Mouse (Mus musculus) heart, embryonic 10.5 days (tissue): ENCODE measurements at regions not wholly inside any gene's neighbourhood (a gene's known extent, or its start where the extent isn't known, plus 50 kb on each side); places are given as distances from the start of the nearest gene placed in this dataset.

ENCODE experiments used
- DNase-seq: peaks from one replicate; pipeline ENCODE4 v3.0.0-alpha.2; 2017; ENCODE audit warnings: low spot score
- H3K27ac ChIP-seq: fragments of 300-500 bp; sonication (generic); 2 replicates; pipeline ENCODE4 v1.5.1; 2016; ENCODE audit warnings: mild to moderate bottlenecking
- H3K27me3 ChIP-seq: fragments of 300-500 bp; sonication (generic); 2 replicates; pipeline ENCODE4 v1.6.1; 2016; ENCODE audit warnings: mild to moderate bottlenecking; ENCODE audit not compliant: poor library complexity, insufficient read depth, severe bottlenecking
- H3K36me3 ChIP-seq: fragments of 300-500 bp; sonication (generic); 2 replicates; pipeline ENCODE4 v1.6.1; 2016; ENCODE audit warnings: mild to moderate bottlenecking, moderate library complexity
- H3K4me1 ChIP-seq: fragments of 300-500 bp; sonication (generic); 2 replicates; pipeline ENCODE4 v1.6.1; 2016; ENCODE audit warnings: mild to moderate bottlenecking
- H3K4me3 ChIP-seq: fragments of 300-500 bp; sonication (generic); 2 replicates; pipeline ENCODE4 v1.5.1; 2016; ENCODE audit warnings: mild to moderate bottlenecking, moderate library complexity
- H3K9me3 ChIP-seq: fragments of 300-500 bp; sonication (generic); 2 replicates; pipeline ENCODE4 v1.6.1; 2016; ENCODE audit warnings: mild to moderate bottlenecking, moderate library complexity
- WGBS: fragments of 180-500 bp; shearing (Covaris S2); methylation state at CpG from one replicate; pipeline ENCODE4 v1.1.7; 2016; 5-methylcytosine and 5-hydroxymethylcytosine counted together

DNA sequence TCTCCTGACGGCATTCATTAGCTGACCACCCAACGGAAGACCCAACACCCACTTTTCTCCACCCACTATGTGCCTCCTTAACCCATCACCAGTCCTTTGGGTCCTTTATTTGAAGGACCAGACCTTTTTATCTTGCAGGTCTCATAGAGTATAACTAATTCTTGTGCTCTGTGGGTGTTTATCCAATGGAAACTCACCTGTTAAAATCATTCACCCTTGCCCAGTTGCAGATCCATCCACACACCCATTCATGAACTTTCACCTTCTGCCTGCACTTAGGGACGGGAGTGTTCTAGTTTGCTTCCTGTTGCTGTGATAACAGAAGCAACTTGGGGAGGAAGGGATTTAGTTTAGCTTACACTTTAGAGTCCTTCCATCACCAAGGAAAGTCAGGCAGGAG, 339.0 kb downstream of the Sorl1 start:
- no peaks in the 10 kb centered on the region for H3K36me3 ChIP-seq
- 0 out of 2 replicates have a peak, but pooled peaks cover 9% of the 10 kb centered on the region for H3K4me1 ChIP-seq
- H3K9me3 ChIP-seq: 0 out of 2 replicates have a peak, but pooled peaks cover 2% of the 10 kb centered on the region
- 50% methylated on average over 3 of the region's 3 CpGs for WGBS
- no peak overlapping the region for H3K4me3 ChIP-seq
- H3K27me3 ChIP-seq: no peaks in the 10 kb centered on the region
- DNase-seq: no peak
- H3K27ac ChIP-seq: no peak overlapping the region

DNA sequence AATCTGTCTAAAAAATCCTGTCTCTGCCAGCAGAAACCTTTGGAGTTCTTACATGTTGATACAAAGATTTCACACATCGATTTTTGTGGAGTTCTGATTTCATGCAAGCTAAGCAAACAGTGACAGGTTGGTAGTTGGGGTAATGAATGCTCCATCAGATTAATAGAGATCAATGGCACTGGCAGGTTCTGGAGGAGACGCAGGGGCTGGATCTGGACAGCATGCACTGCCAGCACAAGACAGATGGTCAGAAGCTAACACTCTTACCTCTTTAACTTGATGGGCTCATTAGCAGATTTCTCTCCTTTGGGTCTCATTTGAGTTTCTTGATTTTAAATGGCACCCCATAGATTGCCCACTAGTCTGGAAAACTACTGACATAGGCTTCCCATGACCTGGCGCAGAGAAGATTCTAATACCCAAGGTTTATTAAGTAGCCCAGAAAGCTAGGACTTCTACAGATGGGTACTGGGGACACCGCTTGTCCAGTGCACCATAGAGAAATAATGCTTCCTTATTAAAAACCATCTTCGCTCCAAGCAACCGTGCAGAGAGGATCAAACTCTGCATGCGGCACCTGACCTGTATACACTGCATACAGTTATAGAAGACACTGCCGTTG, 351.7 kb downstream of the Sorl1 start:
- WGBS: 88% methylated on average over 8 of the region's 8 CpGs
- no peaks in the 10 kb centered on the region for H3K27me3 ChIP-seq
- H3K9me3 ChIP-seq: no peaks in the 10 kb centered on the region
- no peak for DNase-seq
- no peak overlapping the region for H3K27ac ChIP-seq
- no peaks in the 10 kb centered on the region for H3K4me1 ChIP-seq
- H3K4me3 ChIP-seq: no peak overlapping the region
- H3K36me3 ChIP-seq: no peaks in the 10 kb centered on the region

DNA sequence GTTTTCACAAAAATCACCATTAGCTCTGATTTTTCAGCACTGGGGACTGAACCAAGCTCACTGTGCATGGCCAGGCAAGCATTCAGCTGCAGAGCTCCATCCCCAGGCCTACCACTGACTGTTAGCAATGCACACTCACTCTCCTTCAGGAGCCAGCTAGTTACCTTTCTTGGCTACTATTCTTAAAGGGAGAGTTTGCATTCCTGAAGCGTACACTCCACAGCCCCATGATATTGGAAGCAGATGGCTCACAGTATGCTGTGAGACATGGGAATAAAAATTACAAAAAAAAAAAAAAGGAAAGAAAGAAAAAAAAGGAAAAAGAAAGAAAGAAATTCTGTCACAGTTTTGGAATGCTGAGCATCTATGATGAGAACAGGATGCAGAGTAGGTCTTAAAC, 352.8 kb downstream of the Sorl1 start:
- Histone ChIP-seq H3K9me3 (no peaks in the 10 kb centered on the region), H3K4me3 (no peak overlapping the region), H3K36me3 (no peaks in the 10 kb centered on the region), H3K27me3 (no peaks in the 10 kb centered on the region), H3K4me1 (peaks cover 5% of the 10 kb centered on the region), H3K27ac (no peak overlapping the region)
- DNase-seq: no peak
- 83% methylated on average over 1 of the region's 1 CpGs for WGBS

DNA sequence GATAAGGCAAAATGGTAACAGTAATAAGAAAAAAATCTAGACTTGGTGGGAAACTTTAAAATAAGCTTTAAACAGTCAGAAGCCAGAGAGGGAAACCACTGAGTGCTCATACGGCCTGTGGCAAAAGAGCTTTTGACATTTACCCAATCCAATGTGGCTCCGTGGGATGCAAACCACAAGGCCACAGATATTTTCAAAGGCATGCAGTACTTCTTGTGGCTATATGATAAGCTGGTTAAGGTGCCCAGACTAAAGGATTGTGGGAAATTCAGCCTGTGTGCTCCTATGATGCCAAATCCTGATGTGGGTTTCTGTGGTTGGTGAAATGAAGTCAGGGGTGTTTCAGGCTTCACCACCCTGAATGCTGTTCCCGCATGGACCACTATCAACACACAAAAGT, 355.8 kb downstream of the Sorl1 start:
- no peak overlapping the region for H3K4me3 ChIP-seq
- no peaks in the 10 kb centered on the region for H3K36me3 ChIP-seq
- no peak overlapping the region for H3K27ac ChIP-seq
- WGBS: 86% methylated on average over 3 of the region's 3 CpGs
- DNase-seq: no peak
- H3K9me3 ChIP-seq: no peaks in the 10 kb centered on the region
- H3K4me1 ChIP-seq: peaks cover 9% of the 10 kb centered on the region
- no peaks in the 10 kb centered on the region for H3K27me3 ChIP-seq

DNA sequence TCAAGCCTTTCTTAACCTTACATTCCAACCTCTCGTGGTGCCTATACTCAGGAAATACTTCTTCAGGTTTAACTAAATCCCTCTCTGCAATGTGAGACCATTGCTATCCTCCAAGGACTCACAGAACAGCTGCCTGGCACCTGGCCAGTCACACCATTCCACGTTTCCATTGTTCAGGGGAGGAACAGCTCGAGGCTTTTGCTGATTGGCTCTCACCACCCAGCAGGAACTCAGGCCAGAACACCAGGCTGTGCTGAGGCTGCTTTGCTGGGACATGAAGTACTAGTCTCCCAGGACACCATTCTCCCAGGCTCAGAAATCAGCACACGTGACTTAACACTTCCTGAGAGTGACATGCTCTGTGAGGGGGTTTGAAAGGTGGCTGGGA, 357.6 kb downstream of the Sorl1 start:
- H3K27ac ChIP-seq: 0 out of 2 replicates have a peak overlapping the region, but pooled peaks have one; percentile 53
- peak; percentile 80 for DNase-seq
- H3K36me3 ChIP-seq: no peaks in the 10 kb centered on the region
- H3K4me3 ChIP-seq: no peak overlapping the region
- H3K9me3 ChIP-seq: no peaks in the 10 kb centered on the region
- H3K27me3 ChIP-seq: no peaks in the 10 kb centered on the region
- WGBS: 15% methylated on average over 4 of the region's 4 CpGs
- H3K4me1 ChIP-seq: peaks cover 9% of the 10 kb centered on the region

DNA sequence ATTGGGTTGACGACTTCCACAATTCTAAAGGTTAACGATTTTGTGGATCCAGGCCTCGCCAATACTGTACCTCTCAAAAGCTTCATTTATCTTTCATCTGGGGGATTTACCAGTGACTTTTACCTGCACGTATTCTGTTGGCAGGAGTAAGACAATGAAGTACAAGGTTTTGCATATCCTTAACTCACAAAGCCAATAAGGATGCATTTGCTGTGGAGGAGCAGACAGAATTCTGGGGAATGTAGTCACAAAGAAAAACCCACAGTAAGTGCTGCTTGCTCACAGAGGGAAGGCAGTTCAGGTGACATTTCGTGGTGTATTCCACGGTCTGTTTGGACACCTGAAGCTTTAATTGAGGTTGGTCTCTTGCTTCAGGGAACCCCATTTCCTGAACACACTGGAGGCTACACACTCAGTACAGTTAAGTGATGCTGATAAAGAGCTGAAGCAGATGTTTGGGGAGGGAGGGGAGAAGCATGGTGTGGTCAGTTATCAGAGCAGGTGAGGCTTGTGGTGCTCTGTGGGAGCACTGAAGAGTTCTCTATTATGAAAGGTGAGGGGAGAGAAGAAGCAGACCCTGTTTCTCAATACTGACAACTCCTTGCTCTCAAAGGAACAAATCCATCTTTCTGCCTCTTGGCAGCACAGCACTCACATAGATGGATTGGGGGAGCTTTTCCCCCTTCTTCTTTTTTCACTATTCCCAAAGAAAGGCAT, 358.1 kb downstream of the Sorl1 start:
- no peaks in the 10 kb centered on the region for H3K9me3 ChIP-seq
- DNase-seq: no peak
- H3K4me1 ChIP-seq: peaks cover 9% of the 10 kb centered on the region

DNA sequence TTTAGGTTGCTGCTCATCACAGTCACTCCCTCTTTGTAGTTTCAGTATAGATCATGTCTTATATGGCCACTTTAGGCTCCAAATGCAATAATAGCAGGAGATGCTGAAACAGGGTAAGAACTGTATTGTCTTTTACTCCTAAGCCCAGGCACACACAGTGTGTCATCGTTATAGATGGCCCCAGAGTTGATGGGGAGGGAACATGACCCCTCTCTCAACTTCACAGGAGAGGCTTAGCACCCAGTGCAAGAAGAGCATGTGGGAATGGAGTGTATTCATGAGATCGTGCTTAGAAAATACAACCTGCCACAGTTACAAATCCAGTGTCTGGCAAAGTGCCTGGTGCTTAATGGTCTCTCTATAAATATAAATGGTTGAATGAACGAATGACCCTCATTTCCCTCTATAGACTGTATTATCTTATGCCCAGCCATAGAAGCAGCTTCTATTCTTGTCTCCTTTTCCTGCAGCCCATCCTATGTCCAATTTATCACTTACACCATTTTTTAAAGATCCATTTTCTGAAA, 363.0 kb downstream of the Sorl1 start:
- Histone ChIP-seq H3K27me3 (no peaks in the 10 kb centered on the region), H3K27ac (no peak overlapping the region), H3K36me3 (no peaks in the 10 kb centered on the region), H3K9me3 (no peaks in the 10 kb centered on the region), H3K4me1 (peaks cover 3% of the 10 kb centered on the region), H3K4me3 (no peak overlapping the region)
- WGBS: 78% methylated on average over 3 of the region's 3 CpGs
- no peak for DNase-seq

More for the DNA sequence above, 358.1 kb downstream of the Sorl1 start:
- no peaks in the 10 kb centered on the region for H3K36me3 ChIP-seq
- H3K27ac ChIP-seq: 0 out of 2 replicates have a peak overlapping the region, but pooled peaks have one; percentile 53
- H3K27me3 ChIP-seq: no peaks in the 10 kb centered on the region
- 77% methylated on average over 6 of the region's 6 CpGs for WGBS
- no peak overlapping the region for H3K4me3 ChIP-seq

DNA sequence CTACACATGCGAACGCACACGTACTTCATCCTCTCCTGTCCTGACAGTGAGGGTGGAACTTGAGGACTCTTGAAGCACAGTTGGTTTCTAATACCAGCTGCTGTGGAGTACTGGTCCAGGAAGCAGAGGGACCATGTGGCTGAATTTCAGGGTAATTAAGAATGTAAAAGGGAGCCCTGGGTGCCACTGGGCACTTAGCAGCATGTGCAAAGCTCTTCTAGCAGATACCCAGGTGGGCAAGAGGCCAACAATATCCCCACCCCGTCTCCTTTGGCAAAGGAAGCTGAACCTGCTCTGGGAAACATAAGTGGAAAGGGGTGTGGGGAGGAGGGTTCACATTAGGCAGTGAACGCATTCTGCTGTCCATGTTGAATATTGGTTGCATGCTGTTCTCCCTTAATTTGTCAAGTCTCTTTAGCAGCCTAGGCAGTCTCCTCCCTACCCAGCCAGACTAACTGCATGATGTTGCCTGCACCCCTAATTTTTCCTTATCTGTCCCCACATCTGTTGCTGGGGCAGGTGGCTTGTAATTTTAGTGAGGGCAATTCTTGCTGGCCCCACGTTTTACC, 369.6 kb downstream of the Sorl1 start:
- H3K9me3 ChIP-seq: no peaks in the 10 kb centered on the region
- no peak for DNase-seq
- H3K27me3 ChIP-seq: no peaks in the 10 kb centered on the region
- H3K4me1 ChIP-seq: no peaks in the 10 kb centered on the region
- WGBS: 78% methylated on average over 6 of the region's 6 CpGs
- no peak overlapping the region for H3K4me3 ChIP-seq
- H3K27ac ChIP-seq: no peak overlapping the region
- H3K36me3 ChIP-seq: no peaks in the 10 kb centered on the region

DNA sequence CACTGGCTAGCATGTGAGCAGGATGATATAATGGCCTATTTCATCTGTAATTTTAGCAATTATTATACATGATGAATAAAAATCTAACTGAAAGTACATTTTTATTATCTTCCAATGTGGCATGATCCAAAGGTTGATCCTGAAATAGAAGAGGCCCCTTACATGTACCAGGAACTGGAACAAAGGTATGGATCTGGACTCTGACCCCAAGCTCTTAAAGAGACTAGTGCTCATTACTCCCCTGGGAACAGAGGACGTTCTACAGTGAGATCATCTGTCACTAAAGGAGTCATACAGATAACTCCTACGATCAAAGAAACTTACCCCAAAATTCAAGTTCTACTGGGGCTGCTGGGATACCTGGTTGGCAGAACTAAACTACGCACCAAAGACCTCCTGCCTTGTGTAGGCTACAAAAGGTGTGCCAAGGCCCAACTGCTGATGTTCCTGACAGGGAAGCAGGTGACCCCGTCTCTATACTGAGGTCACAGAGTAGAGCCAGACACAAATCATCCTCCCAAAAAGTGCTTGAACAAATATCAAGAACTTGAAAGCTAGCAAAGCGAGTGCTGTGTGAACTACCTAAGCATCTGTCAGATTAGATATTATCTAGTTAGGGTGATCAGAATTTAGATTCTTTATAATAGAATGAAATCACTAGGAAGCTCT, 378.0 kb downstream of the Sorl1 start:
- WGBS: 80% methylated on average over 5 of the region's 5 CpGs
- Histone ChIP-seq H3K36me3 (no peaks in the 10 kb centered on the region), H3K9me3 (no peaks in the 10 kb centered on the region), H3K27ac (no peak overlapping the region), H3K4me1 (no peaks in the 10 kb centered on the region), H3K4me3 (no peak overlapping the region), H3K27me3 (no peaks in the 10 kb centered on the region)
- DNase-seq: no peak

DNA sequence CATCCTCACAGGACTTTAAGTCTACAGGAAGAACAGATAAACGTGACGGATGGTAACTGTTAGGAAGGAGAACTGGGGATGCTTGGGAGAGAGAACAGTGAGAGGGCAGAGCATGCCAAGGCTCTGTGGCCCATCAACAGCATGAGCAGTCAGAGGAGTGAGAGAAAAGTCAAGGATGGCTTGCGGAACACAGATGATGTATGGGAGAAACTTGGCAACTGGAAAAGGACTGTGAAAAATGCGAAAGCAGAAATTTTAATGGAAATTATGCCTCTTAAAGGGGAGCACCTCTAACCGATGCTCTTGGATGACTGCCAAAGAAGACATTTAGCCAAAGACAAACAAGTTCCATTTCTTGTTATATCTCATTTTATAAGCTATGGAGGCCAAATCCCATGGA, 382.6 kb downstream of the Sorl1 start:
- H3K27ac ChIP-seq: no peak overlapping the region
- peaks cover 5% of the 10 kb centered on the region for H3K4me1 ChIP-seq
- no peaks in the 10 kb centered on the region for H3K9me3 ChIP-seq
- no peaks in the 10 kb centered on the region for H3K36me3 ChIP-seq
- no peaks in the 10 kb centered on the region for H3K27me3 ChIP-seq
- no peak overlapping the region for H3K4me3 ChIP-seq
- no peak for DNase-seq
- WGBS: 77% methylated on average over 5 of the region's 5 CpGs

DNA sequence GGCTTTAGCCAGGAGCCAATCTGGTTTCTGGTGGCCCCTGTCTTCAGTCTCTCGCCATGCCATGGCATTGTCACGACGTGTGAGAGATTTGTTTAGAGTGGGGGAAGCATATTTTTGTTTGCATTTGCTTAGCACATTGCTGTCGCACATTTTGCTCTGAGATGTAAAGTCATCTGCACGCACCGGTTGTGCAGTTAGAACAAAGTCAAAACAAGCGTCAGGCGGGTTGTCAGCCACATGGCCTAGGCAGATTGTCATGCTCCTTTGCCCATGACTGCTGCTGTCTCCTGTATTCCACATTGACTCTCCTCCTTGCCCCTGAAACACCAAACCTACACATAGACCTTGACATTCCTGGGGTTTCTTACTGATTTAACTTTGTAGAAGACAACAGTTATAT, 383.6 kb downstream of the Sorl1 start:
- no peaks in the 10 kb centered on the region for H3K27me3 ChIP-seq

DNA sequence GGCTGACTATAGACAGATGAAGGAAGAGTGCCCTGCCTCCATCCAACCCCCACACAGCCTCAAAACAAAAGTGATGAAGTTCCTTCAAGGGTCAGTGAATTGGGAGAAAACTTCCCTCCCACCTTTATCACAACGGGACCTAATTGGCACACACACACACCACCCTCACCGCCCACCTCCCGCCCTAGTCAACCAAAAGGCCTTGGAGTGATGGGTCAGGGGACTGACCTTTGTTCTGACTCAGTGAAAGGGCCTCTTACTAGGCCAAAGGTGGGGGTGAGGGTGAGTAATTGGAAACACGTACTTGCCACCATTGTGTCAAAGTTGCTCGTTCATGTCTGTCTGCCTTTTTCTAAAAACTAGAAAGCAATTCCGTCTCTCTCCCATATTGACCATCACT, 386.4 kb downstream of the Sorl1 start:
- 0 out of 2 replicates have a peak overlapping the region, but pooled peaks have one; percentile 22 for H3K27ac ChIP-seq
- WGBS: 80% methylated on average over 6 of the region's 6 CpGs
- H3K4me1 ChIP-seq: peaks cover 13% of the 10 kb centered on the region
- no peak for DNase-seq
- no peaks in the 10 kb centered on the region for H3K27me3 ChIP-seq
- no peaks in the 10 kb centered on the region for H3K36me3 ChIP-seq
- no peak overlapping the region for H3K4me3 ChIP-seq
- H3K9me3 ChIP-seq: no peaks in the 10 kb centered on the region

More for the DNA sequence above, 383.6 kb downstream of the Sorl1 start:
- Histone ChIP-seq H3K4me3 (no peak overlapping the region), H3K27ac (no peak overlapping the region), H3K9me3 (no peaks in the 10 kb centered on the region), H3K4me1 (peaks cover 7% of the 10 kb centered on the region), H3K36me3 (no peaks in the 10 kb centered on the region)
- WGBS: 90% methylated on average over 8 of the region's 8 CpGs
- no peak for DNase-seq

DNA sequence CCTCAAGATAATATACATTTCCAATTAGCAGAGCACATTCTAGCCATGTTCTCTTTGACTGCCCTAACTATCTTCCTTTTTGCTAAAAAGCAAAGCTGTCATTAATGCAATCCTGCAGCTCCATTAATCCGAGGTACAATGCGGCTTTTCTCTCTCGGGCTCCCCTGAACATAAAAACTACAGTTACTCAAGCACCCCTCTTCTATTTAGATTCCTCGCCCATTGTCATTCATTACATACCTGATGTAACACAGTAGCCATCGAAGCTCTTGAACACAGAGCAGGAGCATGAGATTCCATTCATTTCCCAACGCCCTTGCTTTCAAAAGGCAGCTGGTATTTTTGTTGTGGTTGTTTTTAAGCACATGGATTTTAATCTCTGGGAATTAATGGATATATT, 387.2 kb downstream of the Sorl1 start:
- no peaks in the 10 kb centered on the region for H3K36me3 ChIP-seq

More for the DNA sequence above, 387.2 kb downstream of the Sorl1 start:
- H3K4me1 ChIP-seq: peaks cover 13% of the 10 kb centered on the region
- H3K4me3 ChIP-seq: peak overlapping the region; percentile 54
- DNase-seq: no peak
- H3K27me3 ChIP-seq: no peaks in the 10 kb centered on the region
- 40% methylated on average over 6 of the region's 6 CpGs for WGBS
- H3K27ac ChIP-seq: peak overlapping the region; percentile 90
- H3K9me3 ChIP-seq: no peaks in the 10 kb centered on the region
